Mouse (Mus musculus) intestine, postnatal 0 days (tissue): ENCODE data around the gene Mcm6. TPM values are rescaled to one million over a fixed set of nuclear protein-coding genes. Genes with fewer than 3 reads are reported as not detected.
A peak's percentile ranks its signal among the peaks of the same experiment; 100 is the strongest.

ENCODE experiments used
- ATAC-seq: fragments of 200-750 bp; cut with Nextera tagmentation; 2 replicates; pipeline ENCODE4 v1.8.0; 2017; ENCODE audit warnings: mild to moderate bottlenecking, moderate TSS enrichment, moderate library complexity
- H3K27ac ChIP-seq: fragments of 300-500 bp; sonication (generic); 2 replicates; pipeline ENCODE4 v1.5.1; 2014; ENCODE audit warnings: mild to moderate bottlenecking, low read depth, low read length, moderate library complexity
- H3K27me3 ChIP-seq: fragments of 300-500 bp; sonication (generic); replicated peaks from 2 replicates; pipeline ENCODE4 v1.6.1; 2014; ENCODE audit warnings: low read length, mixed read lengths; ENCODE audit not compliant: control insufficient read depth, insufficient read depth
- H3K36me3 ChIP-seq: fragments of 300-500 bp; sonication (generic); 2 replicates; pipeline ENCODE4 v1.6.1; 2014; ENCODE audit warnings: mild to moderate bottlenecking, moderate library complexity; ENCODE audit not compliant: control insufficient read depth, insufficient read depth
- H3K4me1 ChIP-seq: fragments of 300-500 bp; sonication (generic); replicated peaks from 2 replicates; pipeline ENCODE4 v1.6.1; 2014; ENCODE audit warnings: antibody characterized with exemption, low read length, mixed read lengths; ENCODE audit not compliant: control insufficient read depth, insufficient read depth
- H3K4me2 ChIP-seq: fragments of 300-500 bp; sonication (generic); replicated peaks from 2 replicates; pipeline ENCODE4 v1.6.1; 2014; ENCODE audit warnings: low read depth, mild to moderate bottlenecking, moderate library complexity
- H3K4me3 ChIP-seq: fragments of 300-500 bp; sonication (generic); 2 replicates; pipeline ENCODE4 v1.5.1; 2014; ENCODE audit warnings: low read depth, low read length
- H3K9ac ChIP-seq: fragments of 300-500 bp; sonication (generic); 2 replicates; pipeline ENCODE4 v1.6.1; 2014; ENCODE audit warnings: mild to moderate bottlenecking, low read depth, low read length
- H3K9me3 ChIP-seq: fragments of 300-500 bp; sonication (generic); 2 replicates; pipeline ENCODE4 v1.6.1; 2016; ENCODE audit warnings: mixed run types; ENCODE audit not compliant: control insufficient read depth
- CTCF ChIP-seq: sonication (generic); IDR thresholded peaks from 2 replicates; pipeline ENCODE4 v1.5.1; 2016; ENCODE audit warnings: low read depth, mild to moderate bottlenecking, control low read depth, antibody characterized with exemption, moderate library complexity
- WGBS: fragments of 180-500 bp; shearing (Covaris S2); extraction: QIAGEN DNeasy Blood & Tissue Kit; methylation state at CpG from one replicate; pipeline ENCODE4 v1.1.7; 2014; 5-methylcytosine and 5-hydroxymethylcytosine counted together
- polyA plus RNA-seq: library from polyadenylated mRNA; unstranded; fragments of >200 nt; fragmentation: Nextera tagmentation; extraction: Ambion mirVana; gene quantifications from 2 replicates; pipeline ENCODE4 v1.2.1, GENCODE M21; 2015

Mcm6 gene
- polyA plus RNA-seq, 1 experiment from 2014 or later = 56.7 TPM

GRCm38 (mm10) chr1:128295296-128295695 is 64.2 kb downstream of the Mcm6 start:
- 67% methylated on average over 8 of the region's 8 CpGs for WGBS
- Histone ChIP-seq H3K4me1 (no peaks in the 10 kb centered on the region), H3K4me3 (no peak overlapping the region), H3K36me3 (peaks cover 20% of the 10 kb centered on the region), H3K4me2 (no peak overlapping the region), H3K9ac (no peak overlapping the region), H3K9me3 (no peaks in the 10 kb centered on the region), H3K27ac (no peak overlapping the region), H3K27me3 (no peaks in the 10 kb centered on the region)
- ATAC-seq = no peak
- no peak for TF ChIP-seq CTCF

DNA sequence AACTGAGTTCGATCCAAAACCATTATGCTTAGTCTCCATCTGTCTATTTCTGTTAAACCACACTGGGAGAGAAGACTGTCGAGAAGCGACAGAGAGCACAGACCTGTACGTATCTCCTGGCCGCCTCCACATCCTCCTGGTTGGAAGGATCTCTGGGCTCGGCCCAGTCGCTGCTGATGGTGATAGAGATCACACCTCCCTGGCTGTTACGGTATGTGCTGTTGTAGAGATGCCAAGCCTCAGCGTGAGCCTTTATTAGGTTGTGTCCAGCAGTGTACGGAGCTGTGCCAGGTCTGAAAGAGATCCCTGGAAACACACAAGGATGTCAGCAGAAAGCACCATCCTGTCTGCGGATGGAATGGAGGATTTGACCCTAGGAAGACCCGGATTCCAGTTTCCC is 65.9 kb downstream of the Mcm6 start:
- 85% methylated on average over 12 of the region's 12 CpGs for WGBS
- Histone ChIP-seq H3K4me3 (no peak overlapping the region), H3K36me3 (peaks cover 29% of the 10 kb centered on the region), H3K4me2 (no peak overlapping the region), H3K4me1 (no peaks in the 10 kb centered on the region), H3K9me3 (no peaks in the 10 kb centered on the region), H3K27me3 (no peaks in the 10 kb centered on the region), H3K9ac (no peak overlapping the region), H3K27ac (no peak overlapping the region)
- no peak for TF ChIP-seq CTCF
- no peak for ATAC-seq

DNA sequence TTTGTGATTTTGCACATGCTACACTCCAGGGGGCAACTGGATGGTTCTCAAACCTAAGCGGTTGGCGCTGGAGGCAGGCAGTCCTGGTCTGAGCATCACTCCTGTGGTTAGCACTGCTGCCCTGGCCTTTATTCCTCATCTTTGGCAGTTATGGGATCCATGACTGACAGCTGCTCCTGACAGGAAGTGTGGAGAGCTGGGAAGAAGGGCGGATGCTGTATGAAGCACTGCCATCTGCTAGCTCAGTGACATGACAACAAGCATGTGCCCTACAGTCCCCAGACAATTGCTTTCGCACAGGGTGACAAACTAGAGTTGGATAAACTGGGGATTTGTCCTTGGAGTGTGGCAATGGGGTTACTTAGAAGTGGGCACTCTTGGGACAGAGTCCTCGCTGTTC is 69.2 kb downstream of the Mcm6 start:
- TF ChIP-seq CTCF = no peak
- ATAC-seq = no peak
- WGBS = 89% methylated on average over 5 of the region's 5 CpGs
- Histone ChIP-seq H3K36me3 (peaks cover 42% of the 10 kb centered on the region), H3K4me1 (no peaks in the 10 kb centered on the region), H3K4me2 (no peak overlapping the region), H3K9ac (no peak overlapping the region), H3K9me3 (no peaks in the 10 kb centered on the region), H3K4me3 (no peak overlapping the region), H3K27ac (no peak overlapping the region), H3K27me3 (no peaks in the 10 kb centered on the region)

GRCm38 (mm10) chr1:128285136-128285535 is 74.3 kb downstream of the Mcm6 start:
- H3K4me3 ChIP-seq = no peak overlapping the region
- peaks cover 49% of the 10 kb centered on the region for H3K36me3 ChIP-seq
- TF ChIP-seq CTCF = no peak
- 87% methylated on average over 9 of the region's 9 CpGs for WGBS
- no peak for ATAC-seq
- H3K4me2 ChIP-seq = no peak overlapping the region
- no peaks in the 10 kb centered on the region for H3K9me3 ChIP-seq
- no peak overlapping the region for H3K9ac ChIP-seq
- H3K27ac ChIP-seq = no peak overlapping the region
- H3K27me3 ChIP-seq = no peaks in the 10 kb centered on the region
- no peaks in the 10 kb centered on the region for H3K4me1 ChIP-seq

DNA sequence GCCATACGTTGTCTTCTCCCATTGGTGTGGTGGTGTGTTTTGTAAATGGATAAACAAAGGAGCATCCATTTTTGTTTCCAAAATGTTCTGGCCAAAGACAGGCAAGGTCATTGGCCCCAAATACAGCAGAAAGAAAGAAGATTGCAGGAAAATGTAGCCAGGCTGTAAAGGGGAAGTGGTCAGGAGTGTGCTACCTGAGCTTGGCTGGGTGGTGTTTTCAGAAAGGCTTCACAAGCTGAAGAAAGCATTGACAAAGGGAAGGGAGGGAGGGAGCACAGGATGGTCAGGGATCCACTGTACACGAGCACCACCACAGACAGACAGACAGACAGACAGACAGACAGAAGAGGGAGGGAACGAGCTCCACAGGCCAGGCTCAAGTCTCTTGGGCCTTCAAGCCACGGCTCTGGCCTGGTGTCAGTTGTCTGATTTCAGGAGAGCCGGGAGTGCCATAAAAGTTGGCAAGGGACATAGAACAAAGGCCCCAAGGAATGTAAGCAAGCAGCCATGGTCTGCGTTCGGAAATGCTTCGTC is 75.2 kb downstream of the Mcm6 start:
- no peak overlapping the region for H3K4me2 ChIP-seq
- no peak overlapping the region for H3K4me3 ChIP-seq
- H3K27me3 ChIP-seq = no peaks in the 10 kb centered on the region
- no peaks in the 10 kb centered on the region for H3K4me1 ChIP-seq
- H3K36me3 ChIP-seq = peaks cover 51% of the 10 kb centered on the region
- H3K9ac ChIP-seq = no peak overlapping the region
- no peaks in the 10 kb centered on the region for H3K9me3 ChIP-seq
- 75% methylated on average over 8 of the region's 8 CpGs for WGBS
- no peak for ATAC-seq
- TF ChIP-seq CTCF = no peak
- no peak overlapping the region for H3K27ac ChIP-seq

DNA sequence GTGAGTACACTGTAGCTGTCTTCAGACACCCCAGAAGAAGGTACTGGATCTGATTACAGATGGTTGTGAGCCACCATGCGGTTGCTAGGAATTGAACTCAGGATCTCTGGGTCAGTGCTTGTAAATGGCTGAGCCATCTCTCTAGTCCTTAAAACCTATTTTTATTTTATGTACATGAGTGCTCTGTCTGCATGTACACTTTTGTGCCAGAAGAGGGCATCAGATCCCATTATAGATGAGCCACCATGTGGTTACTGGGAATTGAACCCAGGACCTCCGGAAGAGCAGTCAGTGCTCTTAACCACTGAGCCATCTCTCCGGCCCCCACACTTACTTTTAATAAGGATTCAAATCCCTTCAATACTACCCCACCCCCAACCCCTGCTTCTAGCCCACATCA is 76.5 kb downstream of the Mcm6 start:
- Histone ChIP-seq H3K27ac (no peak overlapping the region), H3K36me3 (peaks cover 53% of the 10 kb centered on the region), H3K27me3 (no peaks in the 10 kb centered on the region), H3K9ac (no peak overlapping the region), H3K9me3 (no peaks in the 10 kb centered on the region), H3K4me1 (no peaks in the 10 kb centered on the region), H3K4me3 (no peak overlapping the region), H3K4me2 (no peak overlapping the region)
- WGBS = over 99% methylated on average over 3 of the region's 3 CpGs
- ATAC-seq = no peak
- no peak; the same call in 1 of the 2 replicates for TF ChIP-seq CTCF

- Histone ChIP-seq H3K9me3 (no peaks in the 10 kb centered on the region), H3K36me3 (peaks cover 57% of the 10 kb centered on the region), H3K9ac (no peak overlapping the region), H3K27me3 (no peaks in the 10 kb centered on the region), H3K4me1 (no peaks in the 10 kb centered on the region), H3K4me3 (no peak overlapping the region), H3K4me2 (no peak overlapping the region), H3K27ac (no peak overlapping the region)
- WGBS = 96% methylated on average over 3 of the region's 3 CpGs
- no peak for ATAC-seq
- peak; percentile 34 for TF ChIP-seq CTCF
Measured at GRCm38 (mm10) chr1:128281753-128282152, 77.7 kb downstream of the Mcm6 start.

Other genes with a start within 250 kb of the Mcm6 start
- gene Ubxn4, start 115.7 kb downstream of the Mcm6 start, polyA plus RNA-seq = 73.9 and 74.6 TPM in 2 replicates
- 119 and 136 TPM in 2 replicates for gene Lct, start 31.3 kb downstream of the Mcm6 start, polyA plus RNA-seq
- gene Dars, start 57.7 kb upstream of the Mcm6 start, polyA plus RNA-seq = 68.0 and 69.0 TPM in 2 replicates
- gene Cxcr4, start 232.6 kb upstream of the Mcm6 start, polyA plus RNA-seq = 1.3 TPM in 2 replicates